Mouse (Mus musculus) MEL (cell line): ENCODE results near the gene Scfd1. TPM values are rescaled to one million over a fixed set of nuclear protein-coding genes. Genes with fewer than 3 reads are reported as not detected.

Source experiments
- DNase-seq: peaks from one replicate; pipeline ENCODE4 v3.0.0; 2011; ENCODE audit warnings: low read depth, low spot score
- H3K27ac ChIP-seq: 2 replicates; pipeline ENCODE4 v1.5.1; 2012; ENCODE audit warnings: low read depth, mild to moderate bottlenecking, control low read depth, low read length, moderate library complexity; ENCODE audit not compliant: control insufficient read depth
- H3K27me3 ChIP-seq, 2 experiments: fragments of 150-350 bp in 1 of 2; sonication (generic) in 1 of 2; 2 replicates each; pipeline ENCODE4 v1.6.1; 2012; ENCODE audit warnings: low read length in 2 of 2, mild to moderate bottlenecking in 2 of 2, improper control_type of control experiment in 1 of 2, moderate library complexity in 1 of 2; ENCODE audit not compliant: insufficient read depth in 2 of 2, control insufficient read depth in 1 of 2
- H3K36me3 ChIP-seq, 2 experiments: 2 replicates each; pipeline ENCODE4 v1.6.1; 2012 to 2014; ENCODE audit warnings: low read length in 2 of 2, improper control_type of control experiment in 1 of 2, inconsistent platforms in 1 of 2, mild to moderate bottlenecking in 1 of 2; ENCODE audit not compliant: insufficient read depth in 2 of 2, control insufficient read depth in 1 of 2
- H3K4me1 ChIP-seq, 2 experiments: fragments of 150-350 bp in 1 of 2; sonication (generic) in 1 of 2; 2 replicates each; pipeline ENCODE4 v1.6.1; 2012; ENCODE audit warnings: low read length in 2 of 2, improper control_type of control experiment in 1 of 2, mild to moderate bottlenecking in 1 of 2; ENCODE audit not compliant: insufficient read depth in 2 of 2, control insufficient read depth in 1 of 2
- H3K4me3 ChIP-seq, 2 experiments: fragments of 150-350 bp in 1 of 2; sonication (generic) in 1 of 2; 2 replicates each; pipeline ENCODE4 v1.5.1; 2012; ENCODE audit warnings: low read depth in 2 of 2, low read length in 2 of 2, mild to moderate bottlenecking in 2 of 2, moderate library complexity in 2 of 2, control low read depth in 1 of 2, improper control_type of control experiment in 1 of 2; ENCODE audit not compliant: control insufficient read depth in 1 of 2, insufficient read depth in 1 of 2
- H3K79me2 ChIP-seq: 2 replicates; pipeline ENCODE4 v1.6.1; 2012; ENCODE audit warnings: mild to moderate bottlenecking, low read length, moderate library complexity; ENCODE audit not compliant: control insufficient read depth, poor library complexity, insufficient read depth
- H3K9ac ChIP-seq: 2 replicates; pipeline ENCODE4 v1.6.1; 2012; ENCODE audit warnings: low read depth, mild to moderate bottlenecking, control low read depth, low read length, moderate library complexity; ENCODE audit not compliant: control insufficient read depth, poor library complexity, severe bottlenecking
- H3K9me3 ChIP-seq: fragments of 150-350 bp; sonication (generic); replicated peaks from 2 replicates; pipeline ENCODE4 v1.6.1; 2012; ENCODE audit warnings: mild to moderate bottlenecking, low read length, improper control_type of control experiment, moderate library complexity; ENCODE audit not compliant: insufficient read depth
- BHLHE40 ChIP-seq: IDR thresholded peaks from 2 replicates; pipeline ENCODE4 v1.6.1; 2012; ENCODE audit warnings: low read depth, mild to moderate bottlenecking, inconsistent platforms, low read length, improper control_type of control experiment, borderline replicate concordance
- CHD1 ChIP-seq: IDR thresholded peaks from 2 replicates; pipeline ENCODE4 v1.6.1; 2012; ENCODE audit warnings: low read depth, mild to moderate bottlenecking, inconsistent platforms, low read length, improper control_type of control experiment
- CTCF ChIP-seq, 3 experiments: IDR thresholded peaks in 2 of 3; conservative IDR thresholded peaks in 1 of 3; 2 replicates each; pipeline ENCODE4 v1.5.1; 2011 to 2012; ENCODE audit warnings: low read length in 3 of 3, low read depth in 2 of 3, mild to moderate bottlenecking in 2 of 3, improper control_type of control experiment in 1 of 3, inconsistent platforms in 1 of 3, mixed read lengths in 1 of 3, moderate library complexity in 1 of 3; ENCODE audit not compliant: control insufficient read depth in 1 of 3, insufficient read depth in 1 of 3, poor library complexity in 1 of 3, severe bottlenecking in 1 of 3
- E2F4 ChIP-seq: IDR thresholded peaks from 2 replicates; pipeline ENCODE4 v1.6.1; 2011; ENCODE audit warnings: low read depth, low read length, improper control_type of control experiment, borderline replicate concordance
- ELF1 ChIP-seq: IDR thresholded peaks from 2 replicates; pipeline ENCODE4 v1.6.1; 2014; ENCODE audit warnings: low read depth, mild to moderate bottlenecking, inconsistent platforms, low read length, improper control_type of control experiment, moderate library complexity
- EP300 ChIP-seq, 2 experiments: IDR thresholded peaks; 2 replicates each; pipeline ENCODE4 v1.6.1; 2011; ENCODE audit warnings: improper control_type of control experiment in 2 of 2, low read length in 2 of 2, low read depth in 1 of 2, mild to moderate bottlenecking in 1 of 2
- ETS1 ChIP-seq: IDR thresholded peaks from 2 replicates; pipeline ENCODE4 v1.6.1; 2012; ENCODE audit warnings: low read depth, mild to moderate bottlenecking, inconsistent platforms, low read length, improper control_type of control experiment, moderate library complexity
- GABPA ChIP-seq: IDR thresholded peaks from 2 replicates; pipeline ENCODE4 v1.6.1; 2012; ENCODE audit warnings: low read depth, mild to moderate bottlenecking, inconsistent platforms, low read length, improper control_type of control experiment, moderate library complexity
- GATA1 ChIP-seq: IDR thresholded peaks from 2 replicates; pipeline ENCODE4 v1.6.1; 2011; ENCODE audit warnings: low read depth, low read length, improper control_type of control experiment
- HCFC1 ChIP-seq: IDR thresholded peaks from 2 replicates; pipeline ENCODE4 v1.6.1; 2012; ENCODE audit warnings: low read depth, mild to moderate bottlenecking, inconsistent platforms, low read length, improper control_type of control experiment, moderate library complexity
- JUND ChIP-seq: IDR thresholded peaks from 2 replicates; pipeline ENCODE4 v1.6.1; 2011; ENCODE audit warnings: low read depth, mild to moderate bottlenecking, improper control_type of control experiment, low read length
- KAT2A ChIP-seq: conservative IDR thresholded peaks from 2 replicates; pipeline ENCODE4 v1.6.1; 2012; ENCODE audit warnings: low read depth, low read length, improper control_type of control experiment, inconsistent platforms
- MAFK ChIP-seq: IDR thresholded peaks from 2 replicates; pipeline ENCODE4 v1.6.1; 2011; ENCODE audit warnings: low read depth, mild to moderate bottlenecking, low read length, improper control_type of control experiment, borderline replicate concordance
- MAZ ChIP-seq: IDR thresholded peaks from 2 replicates; pipeline ENCODE4 v1.6.1; 2012; ENCODE audit warnings: low read depth, mild to moderate bottlenecking, inconsistent platforms, low read length, improper control_type of control experiment
- MEF2A ChIP-seq: IDR thresholded peaks from 2 replicates; pipeline ENCODE4 v1.6.1; 2014; ENCODE audit warnings: low read depth, mild to moderate bottlenecking, inconsistent platforms, low read length, improper control_type of control experiment; ENCODE audit not compliant: poor library complexity, insufficient replicate concordance, severe bottlenecking; ENCODE audit errors: extremely low read depth
- MXI1 ChIP-seq: IDR thresholded peaks from 2 replicates; pipeline ENCODE4 v1.6.1; 2011; ENCODE audit warnings: mild to moderate bottlenecking, low read depth, low read length, improper control_type of control experiment
- MYB ChIP-seq: IDR thresholded peaks from 2 replicates; pipeline ENCODE4 v1.6.1; 2011; ENCODE audit warnings: mild to moderate bottlenecking, low read depth, low read length, improper control_type of control experiment
- NELFE ChIP-seq: IDR thresholded peaks from 2 replicates; pipeline ENCODE4 v1.6.1; 2011; ENCODE audit warnings: low read depth, low read length, improper control_type of control experiment
- NRF1 ChIP-seq: IDR thresholded peaks from 2 replicates; pipeline ENCODE4 v1.6.1; 2014; ENCODE audit warnings: low read depth, mild to moderate bottlenecking, inconsistent platforms, low read length, improper control_type of control experiment, moderate library complexity; ENCODE audit not compliant: poor library complexity, insufficient read depth, severe bottlenecking
- POLR2AphosphoS2 ChIP-seq: IDR thresholded peaks from 2 replicates; pipeline ENCODE4 v1.6.1; 2011; ENCODE audit warnings: low read length, improper control_type of control experiment
- POLR2AphosphoS5 ChIP-seq: IDR thresholded peaks from 2 replicates; pipeline ENCODE4 v1.6.1; 2012; ENCODE audit warnings: low read depth, borderline replicate concordance, mild to moderate bottlenecking, inconsistent platforms, low read length, moderate library complexity, mixed read lengths
- RAD21 ChIP-seq: IDR thresholded peaks from 2 replicates; pipeline ENCODE4 v1.6.1; 2011; ENCODE audit warnings: mild to moderate bottlenecking, low read depth, low read length, improper control_type of control experiment
- RCOR1 ChIP-seq: IDR thresholded peaks from 2 replicates; pipeline ENCODE4 v1.6.1; 2012; ENCODE audit warnings: low read depth, mild to moderate bottlenecking, inconsistent platforms, low read length, improper control_type of control experiment
- SIN3A ChIP-seq: IDR thresholded peaks from 2 replicates; pipeline ENCODE4 v1.6.1; 2012; ENCODE audit warnings: low read length, improper control_type of control experiment, inconsistent platforms
- SMC3 ChIP-seq: IDR thresholded peaks from 2 replicates; pipeline ENCODE4 v1.6.1; 2011; ENCODE audit warnings: low read depth, low read length, improper control_type of control experiment
- TAL1 ChIP-seq: IDR thresholded peaks from 2 replicates; pipeline ENCODE4 v1.6.1; 2012; ENCODE audit warnings: mild to moderate bottlenecking, inconsistent platforms, low read length, moderate library complexity, mixed read lengths
- TBP ChIP-seq: IDR thresholded peaks from 2 replicates; pipeline ENCODE4 v1.8.0; 2011; ENCODE audit warnings: low read depth, low read length, improper control_type of control experiment
- TCF12 ChIP-seq: IDR thresholded peaks from 2 replicates; pipeline ENCODE4 v1.6.1; 2014; ENCODE audit warnings: low read depth, mild to moderate bottlenecking, inconsistent platforms, low read length, improper control_type of control experiment, moderate library complexity
- USF1 ChIP-seq: IDR thresholded peaks from 2 replicates; pipeline ENCODE4 v1.6.1; 2014; ENCODE audit warnings: low read depth, mild to moderate bottlenecking, inconsistent platforms, low read length, improper control_type of control experiment, moderate library complexity
- USF2 ChIP-seq, 2 experiments: IDR thresholded peaks; 2 replicates each; pipeline ENCODE4 v1.6.1; 2011 to 2012; ENCODE audit warnings: improper control_type of control experiment in 2 of 2, low read length in 2 of 2, borderline replicate concordance in 1 of 2, inconsistent platforms in 1 of 2, low read depth in 1 of 2, mild to moderate bottlenecking in 1 of 2; ENCODE audit not compliant: insufficient read depth in 1 of 2
- ZC3H11A ChIP-seq: IDR thresholded peaks from 2 replicates; pipeline ENCODE4 v1.6.1; 2012; ENCODE audit warnings: low read depth, mild to moderate bottlenecking, inconsistent platforms, low read length, improper control_type of control experiment
- ZKSCAN1 ChIP-seq: IDR thresholded peaks from 2 replicates; pipeline ENCODE4 v1.6.1; 2012; ENCODE audit warnings: low read depth, mild to moderate bottlenecking, inconsistent platforms, low read length, improper control_type of control experiment, moderate library complexity
- ZMIZ1 ChIP-seq: IDR thresholded peaks from 2 replicates; pipeline ENCODE4 v1.6.1; 2012; ENCODE audit warnings: low read depth, mild to moderate bottlenecking, inconsistent platforms, low read length, improper control_type of control experiment, moderate library complexity
- ZNF384 ChIP-seq: IDR thresholded peaks from 2 replicates; pipeline ENCODE4 v1.6.1; 2012; ENCODE audit warnings: low read depth, mild to moderate bottlenecking, inconsistent platforms, low read length, improper control_type of control experiment
- polyA plus RNA-seq, 2 experiments: library from polyadenylated mRNA; stranded (reverse) in 1 of 2; unstranded in 1 of 2; fragments of >175 nt in 1 of 2; fragments of >200 nt in 1 of 2; gene quantifications; 2 replicates each; pipeline versions ENCODE4 v1.2.1 to v1.2.4; 2012; ENCODE audit warnings: low replicate concordance in 2 of 2, low read depth in 1 of 2; ENCODE audit not compliant: insufficient read length in 2 of 2, insufficient read depth in 1 of 2, missing spikeins in 1 of 2
- total RNA-seq: library from RNA; depleted of rRNA; stranded (reverse); fragments of 300-350 nt; gene quantifications from 2 replicates; pipeline ENCODE4 v1.2.3, GENCODE M21; 2012; rRNA removed

Gene Scfd1
- total RNA-seq (35.4 and 36.6 TPM in 2 replicates), polyA plus RNA-seq (10 to 100 TPM in 1 of 2 experiments, not detected in 1; 28.0 TPM)

GRCm38 (mm10) chr12:51377003-51377887 lies at the start of gene Scfd1:
Gene Scfd1 (plus strand): TSS chr12:51377510.
- Histone ChIP-seq H3K27me3 (no peaks in the 10 kb centered on the region), H3K36me3 (peaks cover 2 to 18% of the 10 kb centered on the region in 2 experiments), H3K9ac (peak within 1 kb of the TSS; percentile 82), H3K27ac (peak within 1 kb of the TSS; percentile 76), H3K4me3 (peak within 1 kb of the TSS; percentile 82 to 85), H3K79me2 (peaks cover 9% of the 10 kb centered on the region), H3K9me3 (no peaks in the 10 kb centered on the region), H3K4me1 (no peaks in the 10 kb centered on the region; a peak in 1 of 4 replicates)
- DNase-seq = peak; percentile 96
- peak; percentile 24; the same call in 1 of the 2 replicates for TF ChIP-seq ETS1
- no peak for TF ChIP-seq MAFK
- 0 out of 2 replicates have a peak, but pooled peaks have one; percentile 13 for TF ChIP-seq RCOR1
- TF ChIP-seq POLR2AphosphoS5 = peak; percentile 94; the same call in 1 of the 2 replicates
- TF ChIP-seq MYB = no peak
- TF ChIP-seq HCFC1 = peak; percentile 91
- TF ChIP-seq POLR2AphosphoS2 = peak; percentile 98
- TF ChIP-seq CTCF (IDR thresholded peaks at IDR 0.05 in 2 of 3, conservative IDR thresholded peaks at IDR 0.05 in 1 of 3; ENCODE audit: control insufficient read depth in 1 of 3, insufficient read depth in 1 of 3, low read depth in 2 of 3, low read length in 3 of 3, poor library complexity in 1 of 3, severe bottlenecking in 1 of 3) = no peak
- TF ChIP-seq USF1 = no peak
- TF ChIP-seq BHLHE40 = no peak
- no peak for TF ChIP-seq SMC3
- TF ChIP-seq KAT2A = no peak; the same call in 1 of the 2 replicates
- TF ChIP-seq GATA1 = 0 out of 2 replicates have a peak, but pooled peaks have one; percentile 16
- no peak for TF ChIP-seq MEF2A
- TF ChIP-seq NELFE = peak; percentile 80
- peak; percentile 58; the same call in 1 of the 2 replicates for TF ChIP-seq E2F4
- TF ChIP-seq JUND = no peak
- no peak for TF ChIP-seq USF2 (IDR thresholded peaks at IDR 0.05; ENCODE audit: borderline replicate concordance in 1 of 2, insufficient read depth in 1 of 2, low read depth in 1 of 2, low read length in 2 of 2)
- peak; percentile 80 for TF ChIP-seq ELF1
- no peak for TF ChIP-seq NRF1
- TF ChIP-seq ZNF384 = 0 out of 2 replicates have a peak, but pooled peaks have one; percentile 19
- no peak for TF ChIP-seq RAD21
- no peak; the same call in 1 of the 2 replicates for TF ChIP-seq CHD1
- peak; percentile 92 for TF ChIP-seq ZMIZ1
- no peak for TF ChIP-seq TAL1
- peak in 1 of 2 experiments; percentile 11; a peak in 1 of 4 replicates for TF ChIP-seq EP300 (IDR thresholded peaks at IDR 0.05; ENCODE audit: low read depth in 1 of 2, low read length in 2 of 2)
- peak; percentile 76 for TF ChIP-seq SIN3A
- TF ChIP-seq ZC3H11A = no peak
- TF ChIP-seq MXI1 = peak; percentile 77
- peak; percentile 75 for TF ChIP-seq TBP
- no peak for TF ChIP-seq MAZ
- TF ChIP-seq ZKSCAN1 = no peak; the same call in 1 of the 2 replicates
- TF ChIP-seq GABPA = no peak
- peak; percentile 64 for TF ChIP-seq TCF12
